Mouse (Mus musculus): Measurements from ENCODE around the gene Rabl6. TPM values are rescaled to one million over a fixed set of nuclear protein-coding genes. Genes with fewer than 3 reads are reported as not detected.
"Not testable (repeated sequence)": the region's sequence is repeated elsewhere in the genome, so short reads cannot be mapped to it uniquely, and the experiment has no call there.

Gene Rabl6
- total RNA-seq, 2 experiments from 2014 or later = 9.3 to 23.1 TPM

DNA sequence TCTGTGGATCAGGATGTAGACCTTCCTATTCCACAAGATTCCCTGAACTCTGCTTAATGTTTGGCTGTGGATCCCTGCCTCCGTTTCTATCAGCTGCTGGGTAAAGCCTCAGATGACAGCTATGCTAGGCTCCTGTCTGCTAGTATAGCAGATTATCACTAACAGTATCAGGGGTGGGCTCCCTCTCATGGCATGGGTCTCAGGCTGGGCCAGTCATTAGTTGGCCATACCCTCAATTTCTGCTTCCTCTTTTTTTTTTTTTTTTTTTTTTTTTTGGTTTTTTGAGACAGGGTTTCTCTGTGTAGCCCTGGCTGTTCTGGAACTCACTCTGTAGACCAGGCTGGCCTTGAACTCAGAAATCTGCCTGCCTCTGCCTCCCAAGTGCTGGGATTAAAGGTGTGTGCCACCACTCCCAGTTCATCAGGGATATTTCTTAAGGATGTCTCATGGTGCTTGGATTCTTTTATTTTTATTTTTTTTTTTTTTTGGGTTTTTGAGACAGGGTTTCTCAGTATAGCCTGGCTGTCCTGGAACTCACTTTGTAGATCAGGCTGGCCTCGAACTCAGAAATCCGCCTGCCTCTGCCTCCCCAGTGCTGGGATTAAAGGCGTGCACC is 55.0 kb downstream of the Rabl6 start:
- not testable (repeated sequence) for ATAC-seq (replicated peaks; ENCODE audit: low FRiP score, poor library complexity, severe bottlenecking)

DNA sequence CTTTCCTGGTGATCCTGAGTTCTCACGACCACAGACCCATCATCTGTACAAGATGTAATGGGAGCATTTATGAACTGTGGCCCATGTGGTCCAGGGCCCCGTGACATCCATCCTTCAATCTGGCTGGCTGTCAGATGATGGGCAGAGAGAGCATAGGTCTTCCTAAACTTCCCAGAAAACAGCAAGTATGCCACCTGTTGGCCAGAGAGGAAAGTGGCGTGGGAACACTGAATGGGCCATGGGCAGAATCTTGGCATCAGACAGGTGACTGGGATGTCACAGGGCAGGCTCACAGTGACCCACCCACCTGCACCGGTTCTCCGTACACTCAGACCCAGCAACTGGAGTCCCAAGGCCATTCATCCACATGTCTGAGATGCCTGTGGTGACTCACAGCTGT is 57.1 kb downstream of the Rabl6 start:
- ATAC-seq (replicated peaks; ENCODE audit: low FRiP score, poor library complexity, severe bottlenecking) = no peak

DNA sequence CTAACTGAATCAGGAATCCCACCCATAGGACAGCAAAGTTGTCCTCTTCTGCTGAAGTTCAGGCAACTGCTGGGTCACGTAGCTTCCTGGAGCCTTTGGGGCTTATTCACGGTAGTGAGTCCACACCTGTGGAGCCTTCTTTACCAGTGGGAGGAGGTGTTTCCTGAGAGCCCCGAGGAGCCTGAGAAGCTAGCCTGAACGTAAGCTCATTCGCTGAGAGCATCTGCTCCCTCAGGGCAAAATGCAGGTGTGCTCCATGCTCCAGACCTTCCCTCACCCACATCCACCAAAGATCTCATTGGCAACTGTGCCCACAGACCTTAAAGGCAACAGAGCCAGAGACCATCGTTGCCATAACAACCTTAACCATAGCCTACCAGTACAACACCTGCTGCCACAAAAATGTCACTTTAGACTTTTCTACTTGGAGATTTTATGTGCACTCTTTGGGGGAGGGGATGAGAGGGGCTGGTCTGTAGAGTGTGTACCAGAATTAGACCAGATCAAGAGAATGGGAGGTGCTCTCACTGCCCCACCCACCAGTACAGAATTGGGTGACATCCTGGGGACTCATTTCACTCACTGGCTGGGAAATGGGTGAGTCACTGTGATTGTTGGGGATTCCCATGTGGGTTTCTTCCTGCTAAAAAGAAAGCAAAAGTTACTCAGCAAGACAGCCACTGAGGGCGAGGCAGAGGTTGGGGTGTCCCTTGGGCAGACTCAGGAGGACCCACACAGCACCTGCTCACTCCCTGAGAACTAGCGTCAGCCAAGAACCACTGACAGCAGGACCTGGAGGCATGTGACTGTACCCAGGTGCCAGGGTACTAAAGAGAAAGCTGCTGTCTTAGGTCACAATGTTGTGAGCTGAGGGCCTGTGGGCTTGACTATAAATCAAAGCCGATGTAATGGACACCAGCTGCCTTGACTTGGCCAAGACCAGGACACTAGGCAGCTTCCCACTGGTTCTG is 59.0 kb downstream of the Rabl6 start:
- no peak for ATAC-seq (replicated peaks; ENCODE audit: low FRiP score, poor library complexity, severe bottlenecking)

GRCm38 (mm10) chr2:25546811-25547491 is 61.4 kb downstream of the Rabl6 start, which contains the start of gene Traf2:
Gene Traf2 (minus strand): TSS chr2:25546940.
- ATAC-seq (replicated peaks; ENCODE audit: low FRiP score, poor library complexity, severe bottlenecking) = peak; percentile 99

DNA sequence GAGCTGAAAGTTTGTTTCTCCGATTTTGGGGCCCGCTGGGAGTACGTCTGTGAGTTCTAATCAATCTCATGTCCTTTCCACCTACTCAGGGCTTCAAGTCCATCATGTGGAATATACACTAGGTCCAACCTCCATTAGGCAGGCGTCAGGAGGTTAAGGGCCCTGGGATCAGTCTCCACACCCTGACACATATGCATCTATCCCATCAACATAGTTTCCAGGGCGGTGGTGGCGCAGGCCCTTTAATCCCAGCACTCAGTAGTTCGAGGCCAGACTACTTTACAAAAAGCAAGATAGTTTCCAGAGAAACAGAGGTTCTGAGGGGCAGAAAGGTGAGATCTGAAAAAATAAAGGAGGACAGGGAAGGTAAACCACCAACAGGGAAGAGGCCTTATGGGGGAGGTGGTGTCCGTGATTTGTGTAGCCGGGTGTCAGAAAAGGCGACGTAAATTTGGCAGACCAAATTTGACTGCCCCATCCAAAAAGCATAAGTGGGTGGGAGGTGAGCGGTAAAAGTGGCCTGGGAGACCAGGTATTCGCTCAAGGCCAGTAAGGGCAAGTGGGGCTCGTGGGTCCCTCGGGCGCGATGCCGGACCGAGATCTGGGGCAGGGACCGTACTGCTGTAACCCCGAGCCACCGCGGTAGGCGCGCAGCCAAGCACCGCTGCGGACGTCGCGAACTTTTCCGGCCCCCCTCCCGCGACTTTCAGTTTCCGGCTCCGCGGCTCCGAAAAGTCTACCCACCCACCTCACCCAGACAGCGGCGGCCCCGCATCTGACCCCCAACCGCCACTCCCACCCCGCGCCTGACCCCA is 62.1 kb downstream of the Rabl6 start:
- ATAC-seq (replicated peaks; ENCODE audit: low FRiP score, poor library complexity, severe bottlenecking) = peak; percentile 31; the same call in 1 of the 2 replicates

DNA sequence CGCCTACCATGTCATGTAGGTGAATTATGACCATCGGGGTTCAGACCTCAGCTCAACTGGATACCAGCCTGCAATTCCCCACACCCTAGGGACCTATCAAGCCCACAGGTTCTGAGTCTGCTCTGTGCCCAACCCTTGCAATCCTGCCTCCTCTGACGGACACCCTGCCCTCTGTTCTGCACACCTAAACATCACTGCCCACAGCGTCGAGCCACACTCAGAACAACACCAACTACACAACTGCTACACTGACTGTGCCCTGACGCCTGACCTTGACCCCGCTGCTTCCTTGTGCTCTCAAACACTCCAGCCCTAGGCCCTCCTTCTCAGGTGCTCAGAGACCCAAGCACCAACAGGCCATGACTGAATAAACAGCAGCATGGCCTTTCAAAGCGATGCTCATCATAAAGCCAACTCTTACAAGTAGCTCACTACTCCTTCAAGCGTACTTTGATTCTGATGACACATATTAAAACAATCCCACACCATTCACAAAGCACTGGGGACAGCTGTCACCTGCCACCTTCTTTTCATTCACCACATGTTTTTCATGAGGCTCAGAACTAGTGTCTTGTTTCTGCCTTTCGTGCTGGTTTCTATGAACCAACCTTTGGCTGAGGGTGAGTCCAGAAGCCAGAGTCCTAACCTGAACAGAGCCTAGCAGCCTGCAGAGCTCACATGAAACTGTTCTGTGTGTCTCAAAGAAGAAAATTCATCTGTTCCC is 66.5 kb downstream of the Rabl6 start:
- ATAC-seq (replicated peaks; ENCODE audit: low FRiP score, poor library complexity, severe bottlenecking) = no peak

- ATAC-seq (replicated peaks; ENCODE audit: low FRiP score, poor library complexity, severe bottlenecking) = no peak
Measured at GRCm38 (mm10) chr2:25540541-25540948, 67.8 kb downstream of the Rabl6 start.

DNA sequence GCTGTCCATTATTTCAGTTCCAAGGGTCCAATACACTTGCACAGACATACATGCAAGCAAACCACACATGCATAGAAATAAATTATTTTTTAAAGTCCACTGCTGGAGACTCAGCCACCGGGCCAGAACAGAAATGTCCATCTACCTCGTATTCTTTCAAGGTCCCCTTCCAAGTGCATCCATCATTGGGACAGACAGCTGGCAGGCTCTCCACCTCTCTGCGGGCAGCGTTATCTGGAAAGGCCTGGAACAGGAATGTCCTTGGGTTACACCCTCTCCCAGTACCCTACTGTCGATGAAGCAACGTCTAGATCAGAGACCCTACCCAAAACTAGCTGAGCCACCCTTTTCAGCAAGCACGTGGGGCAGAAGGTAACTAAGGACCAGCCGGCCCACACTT is 71.8 kb downstream of the Rabl6 start:
- no peak for ATAC-seq (replicated peaks; ENCODE audit: low FRiP score, poor library complexity, severe bottlenecking)

- ATAC-seq (replicated peaks; ENCODE audit: low FRiP score, poor library complexity, severe bottlenecking) = no peak
Measured at GRCm38 (mm10) chr2:25534866-25535182, 73.5 kb downstream of the Rabl6 start.

GRCm38 (mm10) chr2:25534178-25534865 is 74.0 kb downstream of the Rabl6 start:
- ATAC-seq (replicated peaks; ENCODE audit: low FRiP score, poor library complexity, severe bottlenecking) = no peak

DNA sequence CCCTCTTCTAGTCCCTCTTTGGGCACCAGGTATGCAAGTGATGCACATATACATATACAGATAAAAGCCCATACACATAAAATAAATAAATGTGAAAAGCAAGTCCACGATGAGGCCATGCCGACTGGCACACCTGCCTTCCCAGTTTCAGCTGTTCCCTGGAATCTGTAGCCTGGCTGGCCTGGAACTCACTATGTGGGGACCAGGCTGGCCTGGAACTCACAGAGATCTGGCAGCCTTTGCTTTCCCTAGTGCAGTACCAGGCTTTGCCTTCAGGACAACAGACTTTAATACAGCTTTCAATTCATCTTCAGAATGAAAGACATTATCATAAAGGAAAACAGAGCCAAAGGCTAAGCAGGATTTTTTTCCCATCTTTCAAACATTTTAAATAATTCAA is 74.6 kb downstream of the Rabl6 start:
- ATAC-seq (replicated peaks; ENCODE audit: low FRiP score, poor library complexity, severe bottlenecking) = no peak

Other genes starting within 250 kb of the Rabl6 start
Only the 30 nearest of the 33 such genes appear.
- gene Entpd2, start 212.6 kb downstream of the Rabl6 start, total RNA-seq (2015; ENCODE audit: low replicate concordance) = not detected in 2 replicates
- gene Entpd2, start 212.6 kb downstream of the Rabl6 start, total RNA-seq (2017; ENCODE audit: low replicate concordance) = not detected in 2 replicates
- not detected in 2 replicates for gene Npdc1, start 209.2 kb downstream of the Rabl6 start, total RNA-seq (2015; ENCODE audit: low replicate concordance)
- not detected in 2 replicates for gene Npdc1, start 209.2 kb downstream of the Rabl6 start, total RNA-seq (2017; ENCODE audit: low replicate concordance)
- gene Fut7, start 185.3 kb downstream of the Rabl6 start, total RNA-seq (2015; ENCODE audit: low replicate concordance) = 4.3 TPM in 1 of 2 replicates, not detected in the other
- 0.77 TPM in 1 of 2 replicates, not detected in the other for gene Fut7, start 185.3 kb downstream of the Rabl6 start, total RNA-seq (2017; ENCODE audit: low replicate concordance)
- gene Abca2, start 179.8 kb downstream of the Rabl6 start, total RNA-seq (2015; ENCODE audit: low replicate concordance) = 5.0 and 5.8 TPM in 2 replicates
- 1.3 and 2.4 TPM in 2 replicates for gene Abca2, start 179.8 kb downstream of the Rabl6 start, total RNA-seq (2017; ENCODE audit: low replicate concordance)
- gene Clic3, start 151.7 kb downstream of the Rabl6 start, total RNA-seq (2015; ENCODE audit: low replicate concordance) = not detected in 2 replicates
- gene Clic3, start 151.7 kb downstream of the Rabl6 start, total RNA-seq (2017; ENCODE audit: low replicate concordance) = not detected in 2 replicates
- 17.6 and 24.5 TPM in 2 replicates for gene Paxx, start 147.4 kb downstream of the Rabl6 start, total RNA-seq (2015; ENCODE audit: low replicate concordance)
- gene Paxx, start 147.4 kb downstream of the Rabl6 start, total RNA-seq (2017; ENCODE audit: low replicate concordance) = 5.3 TPM in 1 of 2 replicates, not detected in the other
- not detected in 2 replicates for gene Ptgds, start 138.5 kb downstream of the Rabl6 start, total RNA-seq (2015; ENCODE audit: low replicate concordance)
- gene Ptgds, start 138.5 kb downstream of the Rabl6 start, total RNA-seq (2017; ENCODE audit: low replicate concordance) = not detected in 2 replicates
- gene Lcn12, start 114.6 kb downstream of the Rabl6 start, total RNA-seq (2015; ENCODE audit: low replicate concordance) = not detected in 2 replicates
- gene Lcn12, start 114.6 kb downstream of the Rabl6 start, total RNA-seq (2017; ENCODE audit: low replicate concordance) = not detected in 2 replicates
- 10.1 and 13.0 TPM in 2 replicates for gene Fbxw5, start 107.8 kb downstream of the Rabl6 start, total RNA-seq (2015; ENCODE audit: low replicate concordance)
- 3.6 and 20.9 TPM in 2 replicates for gene Fbxw5, start 107.8 kb downstream of the Rabl6 start, total RNA-seq (2017; ENCODE audit: low replicate concordance)
- not detected in 2 replicates for gene C8g, start 106.8 kb downstream of the Rabl6 start, total RNA-seq (2015; ENCODE audit: low replicate concordance)
- gene C8g, start 106.8 kb downstream of the Rabl6 start, total RNA-seq (2017; ENCODE audit: low replicate concordance) = 0.64 TPM in 1 of 2 replicates, not detected in the other
- gene Traf2, start 61.6 kb downstream of the Rabl6 start, total RNA-seq (2015; ENCODE audit: low replicate concordance) = 6.8 and 10.5 TPM in 2 replicates
- gene Traf2, start 61.6 kb downstream of the Rabl6 start, total RNA-seq (2017; ENCODE audit: low replicate concordance) = 5.0 and 17.6 TPM in 2 replicates
- gene Edf1, start 50.7 kb downstream of the Rabl6 start, total RNA-seq (2015; ENCODE audit: low replicate concordance) = 70.3 and 72.1 TPM in 2 replicates
- 58.1 and 65.0 TPM in 2 replicates for gene Edf1, start 50.7 kb downstream of the Rabl6 start, total RNA-seq (2017; ENCODE audit: low replicate concordance)
- 0.72 TPM in 1 of 2 replicates, not detected in the other for gene Mamdc4, start 33.7 kb downstream of the Rabl6 start, total RNA-seq (2015; ENCODE audit: low replicate concordance)
- 2.6 TPM in 1 of 2 replicates, not detected in the other for gene Mamdc4, start 33.7 kb downstream of the Rabl6 start, total RNA-seq (2017; ENCODE audit: low replicate concordance)
- gene Phpt1, start 33.3 kb downstream of the Rabl6 start, total RNA-seq (2015; ENCODE audit: low replicate concordance) = 3.6 TPM in 1 of 2 replicates, not detected in the other
- gene Phpt1, start 33.3 kb downstream of the Rabl6 start, total RNA-seq (2017; ENCODE audit: low replicate concordance) = 1.1 TPM in 1 of 2 replicates, not detected in the other
- 0.36 TPM in 1 of 2 replicates, not detected in the other for gene Ajm1, start 26.8 kb downstream of the Rabl6 start, total RNA-seq (2015; ENCODE audit: low replicate concordance)
- not detected in 2 replicates for gene Ajm1, start 26.8 kb downstream of the Rabl6 start, total RNA-seq (2017; ENCODE audit: low replicate concordance)
- not detected in 2 replicates for gene Ccdc183, start 9.2 kb upstream of the Rabl6 start, total RNA-seq (2015; ENCODE audit: low replicate concordance)
- not detected in 2 replicates for gene Ccdc183, start 9.2 kb upstream of the Rabl6 start, total RNA-seq (2017; ENCODE audit: low replicate concordance)
- gene Tmem141, start 13.5 kb upstream of the Rabl6 start, total RNA-seq (2015; ENCODE audit: low replicate concordance) = 26.3 TPM in 1 of 2 replicates, not detected in the other
- gene Tmem141, start 13.5 kb upstream of the Rabl6 start, total RNA-seq (2017; ENCODE audit: low replicate concordance) = 5.5 TPM in 1 of 2 replicates, not detected in the other
- gene Fcna, start 19.5 kb upstream of the Rabl6 start, total RNA-seq (2015; ENCODE audit: low replicate concordance) = 85.1 and 103 TPM in 2 replicates
- 28.7 and 55.7 TPM in 2 replicates for gene Fcna, start 19.5 kb upstream of the Rabl6 start, total RNA-seq (2017; ENCODE audit: low replicate concordance)
- gene Lcn8, start 44.6 kb upstream of the Rabl6 start, total RNA-seq (2015; ENCODE audit: low replicate concordance) = not detected in 2 replicates
- gene Lcn8, start 44.6 kb upstream of the Rabl6 start, total RNA-seq (2017; ENCODE audit: low replicate concordance) = not detected in 2 replicates
- gene Lcn5, start 49.4 kb upstream of the Rabl6 start, total RNA-seq (2015; ENCODE audit: low replicate concordance) = not detected in 2 replicates
- gene Lcn5, start 49.4 kb upstream of the Rabl6 start, total RNA-seq (2017; ENCODE audit: low replicate concordance) = not detected in 2 replicates
- not detected in 2 replicates for gene Lcn6, start 68.3 kb upstream of the Rabl6 start, total RNA-seq (2015; ENCODE audit: low replicate concordance)
- gene Lcn6, start 68.3 kb upstream of the Rabl6 start, total RNA-seq (2017; ENCODE audit: low replicate concordance) = not detected in 2 replicates
- gene Lcn10, start 74.2 kb upstream of the Rabl6 start, total RNA-seq (2015; ENCODE audit: low replicate concordance) = not detected in 2 replicates
- not detected in 2 replicates for gene Lcn10, start 74.2 kb upstream of the Rabl6 start, total RNA-seq (2017; ENCODE audit: low replicate concordance)
- not detected in 2 replicates for gene Obp2a, start 91.5 kb upstream of the Rabl6 start, total RNA-seq (2015; ENCODE audit: low replicate concordance)
- not detected in 2 replicates for gene Obp2a, start 91.5 kb upstream of the Rabl6 start, total RNA-seq (2017; ENCODE audit: low replicate concordance)
- 2.5 and 3.2 TPM in 2 replicates for gene Bmyc, start 98.2 kb upstream of the Rabl6 start, total RNA-seq (2015; ENCODE audit: low replicate concordance)
- gene Bmyc, start 98.2 kb upstream of the Rabl6 start, total RNA-seq (2017; ENCODE audit: low replicate concordance) = not detected in 2 replicates
- gene Obp2b, start 128.5 kb upstream of the Rabl6 start, total RNA-seq (2015; ENCODE audit: low replicate concordance) = not detected in 2 replicates
- not detected in 2 replicates for gene Obp2b, start 128.5 kb upstream of the Rabl6 start, total RNA-seq (2017; ENCODE audit: low replicate concordance)
- not detected in 2 replicates for gene Lcn3, start 157.0 kb upstream of the Rabl6 start, total RNA-seq (2015; ENCODE audit: low replicate concordance)
- not detected in 2 replicates for gene Lcn3, start 157.0 kb upstream of the Rabl6 start, total RNA-seq (2017; ENCODE audit: low replicate concordance)
- gene Lcn11, start 168.5 kb upstream of the Rabl6 start, total RNA-seq (2015; ENCODE audit: low replicate concordance) = not detected in 2 replicates
- gene Lcn11, start 168.5 kb upstream of the Rabl6 start, total RNA-seq (2017; ENCODE audit: low replicate concordance) = not detected in 2 replicates
- not detected in 2 replicates for gene Gm13539, start 173.7 kb upstream of the Rabl6 start, total RNA-seq (2015; ENCODE audit: low replicate concordance)
- not detected in 2 replicates for gene Gm13539, start 173.7 kb upstream of the Rabl6 start, total RNA-seq (2017; ENCODE audit: low replicate concordance)
- not detected in 2 replicates for gene Glt6d1, start 207.3 kb upstream of the Rabl6 start, total RNA-seq (2015; ENCODE audit: low replicate concordance)
- not detected in 2 replicates for gene Glt6d1, start 207.3 kb upstream of the Rabl6 start, total RNA-seq (2017; ENCODE audit: low replicate concordance)
- not detected in 2 replicates for gene Lcn9, start 214.6 kb upstream of the Rabl6 start, total RNA-seq (2015; ENCODE audit: low replicate concordance)
- not detected in 2 replicates for gene Lcn9, start 214.6 kb upstream of the Rabl6 start, total RNA-seq (2017; ENCODE audit: low replicate concordance)

Data from erythroid progenitor cell, adult 5-6 weeks (primary cell).